Mouse (Mus musculus) lung, postnatal 25 days (tissue): ENCODE results near the gene Rab26.

ENCODE experiments used
- DNase-seq: peaks from one replicate; pipeline ENCODE4 v3.0.0; 2022; ENCODE audit warnings: low spot score

Gene Rab26

DNA sequence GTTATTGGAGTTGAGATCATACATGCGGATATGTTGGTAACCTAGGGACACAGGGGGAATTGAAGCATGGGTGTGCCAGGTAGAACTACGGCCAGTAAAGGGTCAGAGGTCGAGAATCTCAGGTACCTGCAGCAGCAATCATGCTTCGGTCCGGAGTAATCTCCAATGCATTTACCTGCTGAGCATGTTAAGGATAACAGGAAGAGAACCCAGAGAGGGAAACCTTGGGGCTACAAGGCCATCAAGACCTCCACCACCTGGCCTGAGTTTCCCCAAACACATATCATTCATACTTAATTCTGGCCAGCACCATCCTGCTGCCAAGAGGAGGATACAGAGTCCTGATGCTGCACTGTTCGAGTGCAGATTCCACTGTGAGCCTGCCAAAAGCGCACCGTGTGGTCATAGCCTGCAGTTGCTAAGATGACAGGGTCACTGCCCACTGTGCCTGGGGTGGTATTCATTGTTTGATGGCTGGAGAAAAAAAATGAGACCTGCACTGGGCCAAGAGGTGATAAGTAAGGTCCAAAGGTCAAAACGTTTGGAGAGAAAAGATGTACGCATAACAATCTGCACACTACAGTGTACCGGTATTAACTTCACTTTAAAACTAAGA, 55.9 kb downstream of the Rab26 start:
- DNase-seq, result no peak
